16 mouse cellular contexts compared by ENCODE assay signal in genomic region chr4:156064510-156064897, GRCm38 (mm10). TPM values are rescaled to one million over a fixed set of nuclear protein-coding genes. Genes with fewer than 3 reads are reported as not detected.
A peak's percentile ranks its signal among the peaks of the same experiment; 100 is the strongest.
DNase-seq lines count a peak whose midpoint lies in the region; ATAC-seq lines count a peak whose summit lies in the region.
"Had no signal": no experiment of that assay in that cellular context is flagged by ENCODE, and none has a peak within 500 bp of the region (broad histone marks: within the 10 kb centered on the region; RNA-seq: fewer than 3 reads in every experiment).

No protein-coding gene starts in this region.

- no peaks in the 10 kb centered on the region for H3K9me3 ChIP-seq in heart, embryonic 15.5 days (replicated peaks)
- no peaks in the 10 kb centered on the region for H3K9me3 ChIP-seq in lung, embryonic 16.5 days (ENCODE audit: control insufficient read depth, low read length)
- no peaks in the 10 kb centered on the region for H3K9me3 ChIP-seq in embryonic facial prominence, embryonic 15.5 days (replicated peaks)
- no peaks in the 10 kb centered on the region for H3K9me3 ChIP-seq in stomach, embryonic 15.5 days
- H3K9me3 ChIP-seq: embryonic facial prominence, embryonic 12.5 days had no signal

- H3K4me1 ChIP-seq in heart, embryonic 15.5 days (replicated peaks) = peaks cover 5% of the 10 kb centered on the region; the same call in 1 of the 2 replicates
- peaks cover 7% of the 10 kb centered on the region for H3K4me1 ChIP-seq in lung, embryonic 16.5 days (replicated peaks; ENCODE audit: control insufficient read depth, insufficient read depth, low read length)
- H3K4me1 ChIP-seq in embryonic facial prominence, embryonic 15.5 days = peaks cover 8% of the 10 kb centered on the region
- H3K4me1 ChIP-seq in stomach, embryonic 15.5 days = peaks cover 8% of the 10 kb centered on the region
- H3K4me1 ChIP-seq: embryonic facial prominence, embryonic 12.5 days had no signal

- H3K27me3 ChIP-seq in heart, embryonic 15.5 days = no peaks in the 10 kb centered on the region
- H3K27me3 ChIP-seq in lung, embryonic 16.5 days (ENCODE audit: control insufficient read depth, insufficient read depth, low read depth, low read length) = no peaks in the 10 kb centered on the region
- H3K27me3 ChIP-seq in embryonic facial prominence, embryonic 15.5 days = no peaks in the 10 kb centered on the region
- H3K27me3 ChIP-seq in stomach, embryonic 15.5 days (replicated peaks) = no peaks in the 10 kb centered on the region
- H3K27me3 ChIP-seq: embryonic facial prominence, embryonic 12.5 days; Patski had no signal

- no peak overlapping the region for H3K4me3 ChIP-seq in heart, embryonic 15.5 days
- H3K4me3 ChIP-seq in lung, embryonic 16.5 days (ENCODE audit: low read length) = no peak overlapping the region
- no peak overlapping the region for H3K4me3 ChIP-seq in embryonic facial prominence, embryonic 15.5 days (replicated peaks)
- no peak overlapping the region for H3K4me3 ChIP-seq in stomach, embryonic 15.5 days (replicated peaks)
- H3K4me3 ChIP-seq: embryonic facial prominence, embryonic 12.5 days; heart, adult 2 months; left cerebral cortex, adult 2 months had no signal

- 62% methylated on average over 9 of the region's 9 CpGs for WGBS in heart, embryonic 15.5 days
- WGBS in lung, embryonic 16.5 days = 69% methylated on average over 9 of the region's 9 CpGs
- 79% methylated on average over 9 of the region's 9 CpGs for WGBS in embryonic facial prominence, embryonic 15.5 days
- WGBS in stomach, embryonic 15.5 days = 82% methylated on average over 9 of the region's 9 CpGs

- H3K9ac ChIP-seq in heart, embryonic 15.5 days = no peak overlapping the region
- H3K9ac ChIP-seq in lung, embryonic 16.5 days (ENCODE audit: low read length) = no peak overlapping the region
- no peak overlapping the region for H3K9ac ChIP-seq in embryonic facial prominence, embryonic 15.5 days
- no peak overlapping the region for H3K9ac ChIP-seq in stomach, embryonic 15.5 days
- H3K9ac ChIP-seq: embryonic facial prominence, embryonic 12.5 days had no signal

- no peaks in the 10 kb centered on the region for H3K36me3 ChIP-seq in heart, embryonic 15.5 days
- no peaks in the 10 kb centered on the region for H3K36me3 ChIP-seq in lung, embryonic 16.5 days (ENCODE audit: control insufficient read depth, insufficient read depth, low read length)
- H3K36me3 ChIP-seq in embryonic facial prominence, embryonic 15.5 days = no peaks in the 10 kb centered on the region
- H3K36me3 ChIP-seq in stomach, embryonic 15.5 days = no peaks in the 10 kb centered on the region
- H3K36me3 ChIP-seq: embryonic facial prominence, embryonic 12.5 days had no signal

- no peak overlapping the region for H3K4me2 ChIP-seq in heart, embryonic 15.5 days
- no peak overlapping the region for H3K4me2 ChIP-seq in lung, embryonic 16.5 days (ENCODE audit: low read depth, low read length)
- no peak overlapping the region for H3K4me2 ChIP-seq in embryonic facial prominence, embryonic 15.5 days (replicated peaks)
- no peak overlapping the region for H3K4me2 ChIP-seq in stomach, embryonic 15.5 days
- H3K4me2 ChIP-seq: embryonic facial prominence, embryonic 12.5 days had no signal

- 0 out of 2 replicates have a peak, but pooled peaks have one; percentile 15 for ATAC-seq in heart, embryonic 15.5 days (replicated peaks; ENCODE audit: insufficient number of reproducible peaks, insufficient read depth, low FRiP score, low read depth)
- no peak for ATAC-seq in lung, embryonic 16.5 days (ENCODE audit: low read depth)
- ATAC-seq in embryonic facial prominence, embryonic 15.5 days (ENCODE audit: insufficient number of reproducible peaks, low FRiP score, low TSS enrichment, low read depth) = no peak
- ATAC-seq in stomach, embryonic 15.5 days (ENCODE audit: insufficient read depth, low FRiP score, low read depth) = no peak
- ATAC-seq: Patski had no signal

- no peak for DNase-seq in heart, adult 11 months
- DNase-seq in lung, postnatal 10 days = no peak
- no peak for DNase-seq in ovary, postnatal 36 days (ENCODE audit: low spot score)
- no peak for DNase-seq in MN1 (ENCODE audit: low spot score)
- DNase-seq: heart, adult 2 months; heart, postnatal 4 days; right cerebral cortex, adult 18-20 months; thymus, postnatal 25 days had no signal

- no peak overlapping the region for H3K27ac ChIP-seq in heart, embryonic 15.5 days
- H3K27ac ChIP-seq in lung, embryonic 16.5 days (ENCODE audit: low read length) = peak overlapping the region; percentile 86
- peak overlapping the region; percentile 58; the same call in 1 of the 2 replicates for H3K27ac ChIP-seq in embryonic facial prominence, embryonic 15.5 days (replicated peaks)
- peak overlapping the region; percentile 82 for H3K27ac ChIP-seq in stomach, embryonic 15.5 days
- H3K27ac ChIP-seq: embryonic facial prominence, embryonic 12.5 days; heart, adult 2 months; left cerebral cortex, adult 2 months had no signal

RNA-seq across cellular contexts. Expression of gene Ttll10, which starts 5.3 kb away (rescaled TPM):
- polyA plus RNA-seq in heart, embryonic 15.5 days (2015; fragmentation: Nextera tagmentation; extraction: Ambion mirVana) = 0.59 and 1.1 TPM in 2 replicates
- polyA plus RNA-seq in lung, embryonic 16.5 days (2015; fragmentation: Nextera tagmentation; extraction: Ambion mirVana) = 2.8 and 4.0 TPM in 2 replicates
- 4.0 and 4.3 TPM in 2 replicates for polyA plus RNA-seq in embryonic facial prominence, embryonic 15.5 days (2015; fragmentation: Nextera tagmentation; extraction: Ambion mirVana)
- 4.1 and 5.0 TPM in 2 replicates for polyA plus RNA-seq in stomach, embryonic 15.5 days (2015; fragmentation: Nextera tagmentation; extraction: Ambion mirVana)
- polyA plus RNA-seq: neural tube, embryonic 14.5 days had no signal

RNA-seq across cellular contexts. Expression of gene Tnfrsf18, which starts 38.5 kb away (rescaled TPM):
- 1.9 and 2.9 TPM in 2 replicates for polyA plus RNA-seq in heart, embryonic 15.5 days (2015; fragmentation: Nextera tagmentation; extraction: Ambion mirVana)
- 1.5 and 2.3 TPM in 2 replicates for polyA plus RNA-seq in lung, embryonic 16.5 days (2015; fragmentation: Nextera tagmentation; extraction: Ambion mirVana)
- polyA plus RNA-seq in embryonic facial prominence, embryonic 15.5 days (2015; fragmentation: Nextera tagmentation; extraction: Ambion mirVana) = 6.0 and 7.1 TPM in 2 replicates
- polyA plus RNA-seq in stomach, embryonic 15.5 days (2015; fragmentation: Nextera tagmentation; extraction: Ambion mirVana) = 2.3 and 2.5 TPM in 2 replicates

RNA-seq across cellular contexts. Expression of gene 9430015G10Rik, which starts 45.3 kb away (rescaled TPM):
- 11.6 and 19.4 TPM in 2 replicates for polyA plus RNA-seq in heart, embryonic 15.5 days (2015; fragmentation: Nextera tagmentation; extraction: Ambion mirVana)
- 37.9 and 42.0 TPM in 2 replicates for polyA plus RNA-seq in lung, embryonic 16.5 days (2015; fragmentation: Nextera tagmentation; extraction: Ambion mirVana)
- 32.8 and 33.5 TPM in 2 replicates for polyA plus RNA-seq in embryonic facial prominence, embryonic 15.5 days (2015; fragmentation: Nextera tagmentation; extraction: Ambion mirVana)
- 27.3 and 29.9 TPM in 2 replicates for polyA plus RNA-seq in stomach, embryonic 15.5 days (2015; fragmentation: Nextera tagmentation; extraction: Ambion mirVana)

RNA-seq across cellular contexts. Expression of gene Tnfrsf4, which starts 50.9 kb away (rescaled TPM):
- polyA plus RNA-seq in heart, embryonic 15.5 days (2015; fragmentation: Nextera tagmentation; extraction: Ambion mirVana) = 0.36 and 0.55 TPM in 2 replicates
- 1.1 and 2.4 TPM in 2 replicates for polyA plus RNA-seq in lung, embryonic 16.5 days (2015; fragmentation: Nextera tagmentation; extraction: Ambion mirVana)
- 1.1 and 1.2 TPM in 2 replicates for polyA plus RNA-seq in embryonic facial prominence, embryonic 15.5 days (2015; fragmentation: Nextera tagmentation; extraction: Ambion mirVana)
- polyA plus RNA-seq in stomach, embryonic 15.5 days (2015; fragmentation: Nextera tagmentation; extraction: Ambion mirVana) = 0.64 and 1.1 TPM in 2 replicates
